Mouse (Mus musculus) MEL-GATA-1-ER (cell line): Measurements from ENCODE around the gene Prkcb.
"Not testable (repeated sequence)": the region's sequence is repeated elsewhere in the genome, so short reads cannot be mapped to it uniquely, and the experiment has no call there.

Experiments
- DNase-seq: peaks from one replicate; pipeline ENCODE4 v3.0.0-alpha.2; 2012; ENCODE audit warnings: low read depth; ENCODE audit errors: extremely low read depth

The Prkcb gene

DNA sequence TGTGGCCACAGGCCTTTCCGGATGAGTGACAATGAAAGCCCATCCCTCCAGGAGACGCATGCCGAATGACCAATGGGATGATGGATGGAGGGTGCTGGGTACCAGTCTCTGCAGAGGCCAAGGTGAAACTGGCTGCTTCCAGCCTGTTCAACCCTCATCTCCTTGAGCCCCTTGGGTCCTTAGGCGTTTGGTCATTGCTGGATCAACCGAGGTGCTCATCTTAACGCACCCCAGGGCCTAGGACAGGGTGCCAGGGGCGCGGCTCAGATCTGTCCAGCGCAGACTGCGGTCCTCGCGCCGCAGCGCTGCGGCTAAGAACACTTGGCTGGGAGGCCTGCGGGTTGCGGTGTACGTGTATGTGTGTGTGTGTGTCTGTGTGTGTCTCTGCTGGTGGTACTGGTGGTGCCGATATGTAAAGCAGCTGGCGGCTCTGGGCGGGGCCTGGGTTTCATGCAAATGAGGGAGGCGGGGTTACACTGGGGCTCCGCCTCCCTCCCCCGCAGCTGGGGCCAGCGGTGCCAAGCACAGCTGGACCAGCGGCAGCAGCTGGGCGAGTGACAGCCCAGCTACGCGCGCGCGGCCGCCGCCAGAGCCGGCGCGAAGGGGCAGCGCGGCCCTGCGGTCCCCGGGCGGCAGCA, at the start of gene Prkcb:
Gene Prkcb, plus strand, starts transcription at position 147 of the 638 bp plus-strand sequence.
- no peak for DNase-seq

GRCm38 (mm10) chr7:122238939-122239338, 49.6 kb upstream of the Prkcb start:
- DNase-seq, result no peak

GRCm38 (mm10) chr7:122240413-122241119, 48.0 kb upstream of the Prkcb start:
- DNase-seq, result no peak

GRCm38 (mm10) chr7:122242260-122242659, 46.3 kb upstream of the Prkcb start:
- no peak for DNase-seq

DNA sequence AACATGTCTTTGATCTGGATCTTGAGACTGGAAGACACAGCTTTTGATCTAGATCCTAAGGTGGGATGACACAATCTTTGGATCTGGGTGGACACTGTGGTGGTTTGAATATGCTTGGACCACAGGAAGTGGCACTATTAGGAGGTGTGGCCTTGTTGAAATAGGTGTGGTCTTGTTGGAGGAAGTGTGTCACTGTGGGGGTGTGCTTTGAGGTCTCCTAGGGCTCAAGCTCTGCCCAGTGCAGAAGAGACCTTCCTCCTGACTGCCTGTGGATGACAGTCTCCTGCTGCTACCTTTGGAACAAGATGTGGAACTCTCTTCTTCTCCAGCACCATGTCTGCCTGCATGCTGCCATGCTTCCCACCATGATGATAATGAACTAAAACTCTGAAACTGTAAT, 45.8 kb upstream of the Prkcb start:
- DNase-seq, result not testable (repeated sequence)

DNA sequence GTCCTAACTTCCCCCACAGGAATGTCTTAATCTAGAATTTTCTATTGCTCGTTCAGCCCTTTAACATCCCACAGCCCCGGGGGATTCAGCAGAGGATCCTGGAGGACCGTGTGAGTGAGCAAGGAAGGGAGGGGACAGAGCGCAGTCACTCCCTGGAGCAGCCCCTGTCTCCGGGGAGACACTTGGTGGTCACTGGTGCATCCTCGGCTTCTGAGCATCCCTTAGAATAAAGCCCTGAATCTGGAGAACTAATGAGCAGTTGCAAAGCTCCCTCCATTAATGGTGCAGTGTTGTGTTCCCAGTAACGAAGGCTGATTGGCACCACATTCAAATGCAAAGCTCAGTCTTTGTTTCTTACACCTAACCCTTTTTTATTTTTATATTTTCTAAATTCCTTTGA, 44.4 kb upstream of the Prkcb start:
- DNase-seq, result no peak

DNA sequence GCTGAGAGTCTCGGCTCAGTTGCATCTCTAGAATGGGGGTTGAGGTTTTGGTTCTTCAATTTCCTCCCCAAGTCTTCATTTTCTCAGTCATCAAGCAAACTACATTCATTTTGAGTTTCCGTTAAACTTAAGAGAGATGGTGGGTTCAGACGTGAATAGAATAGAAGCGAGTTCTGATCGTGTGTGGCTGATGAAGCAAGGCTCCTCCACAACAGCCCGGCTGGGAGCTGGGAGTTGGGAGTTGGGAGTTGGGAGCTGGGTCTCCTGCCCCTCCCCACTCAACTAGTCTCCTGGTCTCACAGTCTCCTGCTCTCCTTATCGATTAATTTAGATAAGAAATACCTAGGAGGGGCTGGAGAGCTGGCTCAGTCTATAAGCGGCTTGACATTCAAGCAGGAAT, 44.0 kb upstream of the Prkcb start:
- no peak for DNase-seq

- DNase-seq, result no peak
Measured at GRCm38 (mm10) chr7:122245976-122246375, 42.6 kb upstream of the Prkcb start.

GRCm38 (mm10) chr7:122247254-122247864, 41.2 kb upstream of the Prkcb start:
- no peak for DNase-seq

- DNase-seq, result no peak
Measured at GRCm38 (mm10) chr7:122249321-122249821, 39.2 kb upstream of the Prkcb start.

GRCm38 (mm10) chr7:122251197-122252011, 37.1 kb upstream of the Prkcb start:
- DNase-seq, result peak; percentile 14

DNA sequence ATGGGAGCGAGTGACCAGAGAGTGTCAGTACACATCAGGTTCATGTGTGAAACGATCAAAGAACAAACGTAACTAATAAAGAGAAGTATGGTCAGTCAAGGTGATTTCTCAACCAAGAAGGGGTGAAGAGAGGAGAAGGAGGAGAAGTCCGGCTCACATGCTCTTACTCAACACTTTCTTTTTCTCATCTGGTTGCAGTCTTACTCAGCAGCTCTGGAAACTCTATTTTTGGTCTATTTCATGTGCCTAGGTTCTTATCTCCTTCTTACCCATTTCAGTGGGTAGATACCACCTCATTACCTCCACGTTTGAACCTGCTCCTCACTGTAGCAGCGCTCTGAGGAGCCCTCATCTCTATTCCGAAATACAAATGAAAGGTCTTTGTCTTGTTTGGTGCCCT, 31.8 kb upstream of the Prkcb start:
- no peak for DNase-seq

DNA sequence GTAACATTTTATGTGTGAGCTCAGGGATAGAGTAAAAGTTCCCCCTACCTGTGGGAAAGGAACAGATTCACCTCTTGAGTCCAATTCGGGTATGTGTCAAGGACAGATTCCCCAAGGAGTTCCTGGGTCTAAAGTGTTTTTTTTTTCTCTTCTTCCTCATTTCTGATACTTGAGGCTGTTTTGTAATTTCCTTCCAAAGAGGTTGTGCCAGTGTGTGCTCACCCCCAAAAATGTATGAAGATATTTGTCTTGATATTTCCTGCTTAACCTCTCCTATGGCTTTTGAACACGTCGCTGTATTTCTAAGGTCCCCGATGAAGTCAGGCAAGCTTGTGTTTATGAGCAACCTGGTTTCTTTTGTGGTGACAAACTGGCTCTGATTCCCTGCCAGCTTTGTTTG, 30.0 kb upstream of the Prkcb start:
- DNase-seq, result no peak

- DNase-seq, result no peak
Measured at GRCm38 (mm10) chr7:122260055-122260602, 28.4 kb upstream of the Prkcb start.

- DNase-seq, result no peak
Measured at GRCm38 (mm10) chr7:122268983-122269486, 19.5 kb upstream of the Prkcb start.

DNA sequence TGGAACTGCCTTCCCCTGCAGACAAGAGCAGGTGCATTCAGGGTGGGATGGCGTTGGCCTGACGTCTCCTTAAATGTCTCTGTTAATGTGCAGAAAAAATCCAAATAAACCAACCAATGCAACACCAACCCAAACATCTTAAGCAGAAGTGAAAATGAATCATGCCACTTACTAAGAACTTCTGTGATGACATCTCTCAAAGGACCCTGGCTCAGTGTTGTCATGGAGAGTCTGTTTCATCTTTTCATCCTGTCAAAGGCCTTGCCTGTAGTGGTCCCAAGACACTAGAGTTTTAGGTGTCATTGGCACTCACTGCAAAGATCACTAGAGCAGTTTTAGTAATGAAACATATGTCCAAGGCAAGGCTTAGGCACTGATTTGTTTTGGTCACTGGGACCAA, 16.2 kb upstream of the Prkcb start:
- DNase-seq, result no peak

DNA sequence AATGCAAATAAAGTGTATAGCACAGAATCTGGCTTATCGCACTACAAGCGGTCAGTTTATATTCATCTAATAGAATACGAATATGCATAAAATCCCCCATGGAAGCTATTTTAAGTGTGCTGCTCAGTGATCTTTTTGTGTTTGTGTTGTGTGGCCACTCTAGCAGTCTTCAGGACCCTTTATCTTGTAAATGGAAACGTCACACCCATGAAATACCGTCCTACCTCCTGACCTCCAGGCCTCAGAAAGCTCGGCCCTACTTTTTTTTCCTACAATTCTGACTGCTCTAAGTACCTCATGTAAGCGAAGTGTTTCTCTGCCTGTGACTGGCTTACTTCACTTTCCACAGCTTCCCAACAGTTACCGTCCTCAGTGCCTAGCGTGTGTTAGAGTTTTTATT, 9.0 kb upstream of the Prkcb start:
- DNase-seq, result no peak

DNA sequence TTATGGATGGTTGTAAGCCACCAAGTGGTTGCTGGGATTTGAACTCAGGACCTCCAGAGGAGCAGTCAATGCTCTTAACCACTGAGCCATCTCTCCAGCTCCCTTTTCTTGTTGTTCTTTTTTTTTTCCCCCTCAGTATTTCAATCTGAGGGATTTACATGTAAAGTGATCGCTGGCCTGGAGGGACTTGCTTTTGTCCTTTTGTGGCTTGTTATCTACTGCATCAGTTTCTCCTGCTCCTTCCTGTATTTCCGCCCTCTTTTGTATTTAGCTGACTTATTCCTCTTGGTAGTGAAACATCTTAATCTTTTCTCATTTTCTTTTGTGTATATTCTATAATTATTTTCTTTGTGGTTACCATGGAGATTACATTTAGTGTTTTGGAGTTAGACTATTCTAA, 8.2 kb upstream of the Prkcb start:
- DNase-seq, result no peak

- DNase-seq, result no peak
Measured at GRCm38 (mm10) chr7:122282584-122282983, 6.0 kb upstream of the Prkcb start.

GRCm38 (mm10) chr7:122287217-122287616, 1.3 kb upstream of the Prkcb start:
- DNase-seq, result no peak
